Mouse (Mus musculus) colon, adult 2 months (tissue): Measurements from ENCODE around the gene 1700084M14Rik. TPM values are rescaled to one million over a fixed set of nuclear protein-coding genes. Genes with fewer than 3 reads are reported as not detected.

Experiments used
- polyA plus RNA-seq: library from polyadenylated mRNA; depleted of rRNA; stranded (reverse); fragments of >200 nt; gene quantifications from 2 replicates; pipeline ENCODE4 v1.2.3, GENCODE M21; 2012; rRNA removed

The 1700084M14Rik gene
- polyA plus RNA-seq = not detected in 2 replicates

DNA sequence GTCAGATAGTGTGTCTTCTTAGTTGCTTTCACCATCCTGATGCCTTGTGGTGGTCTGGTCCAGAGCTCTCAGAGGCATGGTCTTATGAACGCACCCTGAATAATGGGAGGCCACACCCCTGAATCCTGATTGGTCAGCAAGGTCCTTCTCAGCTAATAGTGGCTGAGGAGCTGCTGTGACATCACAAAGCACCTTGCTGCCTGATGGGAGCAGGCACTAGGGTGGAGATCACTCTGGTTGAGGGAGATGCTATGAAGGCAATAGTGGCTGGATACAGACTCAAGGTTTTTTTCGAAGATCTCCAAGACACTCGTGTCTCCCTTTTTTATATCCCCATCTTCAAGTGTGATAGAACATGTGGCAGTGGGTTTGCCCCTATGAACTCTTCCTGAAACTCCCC lies at the start of gene 1700084M14Rik:
TSS of gene 1700084M14Rik (minus strand) at position 101 of the 400 bp plus-strand sequence.

Other genes starting within 250 kb of the 1700084M14Rik start
- gene Mageb2, start 244.2 kb downstream of the 1700084M14Rik start, polyA plus RNA-seq = not detected in 2 replicates
- not detected in 2 replicates for gene Gm5072, start 183.4 kb downstream of the 1700084M14Rik start, polyA plus RNA-seq
- not detected in 2 replicates for gene Gm8914, start 95.8 kb downstream of the 1700084M14Rik start, polyA plus RNA-seq
- gene Gm14781, start 56.3 kb upstream of the 1700084M14Rik start, polyA plus RNA-seq = not detected in 2 replicates
- gene Mageb5, start 207.1 kb upstream of the 1700084M14Rik start, polyA plus RNA-seq = not detected in 2 replicates